Mouse (Mus musculus) heart, adult 2 months (tissue): ENCODE data around the gene D930020B18Rik.

ENCODE experiments used
- CTCF ChIP-seq: fragments of 200-600 bp; IDR thresholded peaks from 2 replicates; pipeline ENCODE4 v1.8.1; 2022; ENCODE audit warnings: antibody characterized with exemption, mild to moderate bottlenecking, moderate library complexity
- EP300 ChIP-seq: fragments of 200-500 bp; IDR thresholded peaks from 2 replicates; pipeline ENCODE4 v1.6.1; 2011; ENCODE audit warnings: low read depth, low read length, control low read depth; ENCODE audit not compliant: insufficient read depth
- POLR2A ChIP-seq: fragments of 200-500 bp; IDR thresholded peaks from 2 replicates; pipeline ENCODE4 v1.6.1; 2011; ENCODE audit warnings: mild to moderate bottlenecking, low read depth, low read length, control low read depth; ENCODE audit not compliant: insufficient read depth

DNA sequence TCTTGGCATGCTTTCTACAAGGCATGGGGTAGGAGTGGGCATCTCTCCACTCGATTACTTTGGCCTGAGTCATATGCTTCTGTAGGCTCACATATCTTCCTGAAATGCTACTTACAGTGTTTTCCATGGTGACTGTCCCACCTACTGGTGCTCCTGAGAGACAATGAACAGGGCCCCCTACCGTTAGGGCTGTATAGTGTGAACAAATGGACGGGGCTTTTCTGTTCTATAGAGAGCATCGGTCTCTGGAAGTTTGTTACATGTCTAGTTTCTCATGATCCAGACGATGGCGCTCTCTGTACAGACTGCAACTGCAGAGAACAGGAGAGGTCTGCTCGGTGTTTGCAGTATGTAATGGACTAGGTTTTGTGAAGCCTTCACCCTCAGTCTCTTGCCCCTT is 46.1 kb downstream of the D930020B18Rik start:
- TF ChIP-seq CTCF (peak; percentile 26), POLR2A (no peak), EP300 (no peak)
